In genomic region chr10:127643553-127644238, GRCm38 (mm10) we compare ENCODE assay signal across 8 mouse cellular contexts. TPM values are rescaled to one million over a fixed set of nuclear protein-coding genes. Genes with fewer than 3 reads are reported as not detected.
DNase-seq lines count a peak whose midpoint lies in the region; ATAC-seq and TF ChIP-seq lines count a peak whose summit lies in the region.

No protein-coding gene starts in this region.

- peaks cover 22% of the 10 kb centered on the region for H3K36me3 ChIP-seq in intestine, postnatal 0 days (ENCODE audit: control insufficient read depth, insufficient read depth)
- no peaks in the 10 kb centered on the region for H3K36me3 ChIP-seq in neural tube, embryonic 15.5 days

- 0% methylated on average over 25 of the region's 25 CpGs for WGBS in intestine, postnatal 0 days
- WGBS in lung, adult 2 months, result under 1% methylated on average over 25 of the region's 25 CpGs
- WGBS in neural tube, embryonic 15.5 days, result 3% methylated on average over 25 of the region's 25 CpGs

- H3K27me3 ChIP-seq in intestine, postnatal 0 days (replicated peaks; ENCODE audit: control insufficient read depth, insufficient read depth, low read length), result no peaks in the 10 kb centered on the region
- H3K27me3 ChIP-seq in neural tube, embryonic 15.5 days (replicated peaks), result peaks cover 31% of the 10 kb centered on the region

- peaks cover 3% of the 10 kb centered on the region; the same call in 1 of the 2 replicates for H3K4me1 ChIP-seq in intestine, postnatal 0 days (replicated peaks; ENCODE audit: control insufficient read depth, insufficient read depth, low read length)
- H3K4me1 ChIP-seq in lung, adult 2 months (ENCODE audit: control insufficient read depth, insufficient read depth, low read length), result no peaks in the 10 kb centered on the region
- peaks cover 24% of the 10 kb centered on the region for H3K4me1 ChIP-seq in neural tube, embryonic 15.5 days

- peak overlapping the region; percentile 94 for H3K27ac ChIP-seq in intestine, postnatal 0 days (ENCODE audit: low read depth, low read length)
- peak overlapping the region; percentile 56; the same call in 1 of the 2 replicates for H3K27ac ChIP-seq in neural tube, embryonic 15.5 days (replicated peaks)

- TF ChIP-seq POLR2A in lung, adult 2 months (IDR thresholded peaks at IDR 0.05; ENCODE audit: borderline replicate concordance, extremely low read depth, low read depth, low read length), result peak; percentile 79; the same call in 1 of the 2 replicates

- H3K4me2 ChIP-seq in intestine, postnatal 0 days (replicated peaks; ENCODE audit: low read depth), result peak overlapping the region; percentile 93
- H3K4me2 ChIP-seq in neural tube, embryonic 15.5 days, result peak overlapping the region; percentile 55

- H3K4me3 ChIP-seq in intestine, postnatal 0 days (ENCODE audit: low read depth, low read length), result peak overlapping the region; percentile 66
- H3K4me3 ChIP-seq in lung, adult 2 months (replicated peaks; ENCODE audit: extremely low read depth, low read depth, low read length), result peak overlapping the region; percentile 83
- peak overlapping the region; percentile 38 for H3K4me3 ChIP-seq in neural tube, embryonic 15.5 days (replicated peaks)

- DNase-seq in 3T3-L1 (ENCODE audit: low read depth, low spot score) (peak; percentile 83), NIH3T3 (ENCODE audit: low read depth) (peak; percentile 84)
- peak; percentile 86 for DNase-seq in embryo, embryonic 10.5 days (ENCODE audit: low spot score)
- DNase-seq in heart, adult 18-20 months, result peak; percentile 91 to 93
- peak; percentile 86 for DNase-seq in lung, adult 2 months
- peak; percentile 84 for DNase-seq in thymus, postnatal 25 days

- no peak for TF ChIP-seq CTCF in intestine, postnatal 0 days (IDR thresholded peaks at IDR 0.05; ENCODE audit: low read depth)
- TF ChIP-seq CTCF in lung, adult 2 months (IDR thresholded peaks at IDR 0.05; ENCODE audit: insufficient read depth, low read length), result no peak

- ATAC-seq in intestine, postnatal 0 days, result peak; percentile 52
- peak; percentile 51; the same call in 1 of the 2 replicates for ATAC-seq in neural tube, embryonic 15.5 days (ENCODE audit: low FRiP score)

- H3K9me3 ChIP-seq in intestine, postnatal 0 days (ENCODE audit: control insufficient read depth), result no peaks in the 10 kb centered on the region
- H3K9me3 ChIP-seq in neural tube, embryonic 15.5 days (replicated peaks), result no peaks in the 10 kb centered on the region

- peak overlapping the region; percentile 74 for H3K9ac ChIP-seq in intestine, postnatal 0 days (ENCODE audit: low read depth, low read length)
- H3K9ac ChIP-seq in neural tube, embryonic 15.5 days (replicated peaks), result peak overlapping the region; percentile 1

RNA-seq across cellular contexts. Expression of gene Stat6, which starts 0.9 kb away (rescaled TPM):
- total RNA-seq in heart, adult 18-20 months (2021), result 10 to 100 TPM; 45.2 to 45.7 TPM
- polyA plus RNA-seq in intestine, postnatal 0 days (2015; fragmentation: Nextera tagmentation; extraction: Ambion mirVana), result 27.1 and 29.2 TPM in 2 replicates
- 92.3 and 123 TPM in 2 replicates for polyA plus RNA-seq in lung, adult 2 months (2012; rRNA removed)
- 5.0 and 11.5 TPM in 2 replicates for polyA plus RNA-seq in neural tube, embryonic 15.5 days (2015; fragmentation: Nextera tagmentation; extraction: Ambion mirVana)

RNA-seq across cellular contexts. Expression of gene Lrp1, which starts 22.7 kb away (rescaled TPM):
- total RNA-seq in heart, adult 18-20 months (2021), result 10 to 100 TPM; 65.2 to 69.7 TPM
- 28.9 and 33.4 TPM in 2 replicates for polyA plus RNA-seq in intestine, postnatal 0 days (2015; fragmentation: Nextera tagmentation; extraction: Ambion mirVana)
- polyA plus RNA-seq in lung, adult 2 months (2012; rRNA removed), result 215 and 248 TPM in 2 replicates
- polyA plus RNA-seq in neural tube, embryonic 15.5 days (2015; fragmentation: Nextera tagmentation; extraction: Ambion mirVana), result 102 and 108 TPM in 2 replicates

RNA-seq across cellular contexts. Expression of gene Nemp1, which starts 23.0 kb away (rescaled TPM):
- 1 to 10 TPM; 3.6 to 3.8 TPM for total RNA-seq in heart, adult 18-20 months (2021)
- 2.9 and 3.2 TPM in 2 replicates for polyA plus RNA-seq in intestine, postnatal 0 days (2015; fragmentation: Nextera tagmentation; extraction: Ambion mirVana)
- 2.7 and 3.6 TPM in 2 replicates for polyA plus RNA-seq in lung, adult 2 months (2012; rRNA removed)
- polyA plus RNA-seq in neural tube, embryonic 15.5 days (2015; fragmentation: Nextera tagmentation; extraction: Ambion mirVana), result 3.4 and 4.7 TPM in 2 replicates

RNA-seq across cellular contexts. Expression of gene Nab2, which starts 24.7 kb away (rescaled TPM):
- total RNA-seq in heart, adult 18-20 months (2021), result 1 to 10 TPM; 4.8 to 5.3 TPM
- polyA plus RNA-seq in intestine, postnatal 0 days (2015; fragmentation: Nextera tagmentation; extraction: Ambion mirVana), result 3.9 and 4.2 TPM in 2 replicates
- polyA plus RNA-seq in lung, adult 2 months (2012; rRNA removed), result 32.8 and 35.1 TPM in 2 replicates
- 2.5 and 4.8 TPM in 2 replicates for polyA plus RNA-seq in neural tube, embryonic 15.5 days (2015; fragmentation: Nextera tagmentation; extraction: Ambion mirVana)

Comparison
In these comparisons a context has a peak if more than half of its experiments do, and no peak if none do; other contexts are left out.
1. Peak in every context shown above with its lines: DNase-seq, ATAC-seq, H3K4me3 ChIP-seq and H3K27ac ChIP-seq.